Mouse (Mus musculus): Measurements from ENCODE around the gene Atp5f1. TPM values are rescaled to one million over a fixed set of nuclear protein-coding genes. Genes with fewer than 3 reads are reported as not detected.

The Atp5f1 gene
- polyA plus RNA-seq, 1 experiment from 2014 or later, result 380 TPM

- 53% methylated on average over 10 of the region's 10 CpGs for WGBS
- no peak overlapping the region for H3K4me2 ChIP-seq (replicated peaks)
- H3K4me3 ChIP-seq (replicated peaks), result no peak overlapping the region
- H3K9me3 ChIP-seq (replicated peaks), result no peaks in the 10 kb centered on the region
- H3K27ac ChIP-seq (replicated peaks), result no peak overlapping the region
- no peaks in the 10 kb centered on the region for H3K36me3 ChIP-seq
- H3K9ac ChIP-seq, result no peak overlapping the region
- no peaks in the 10 kb centered on the region for H3K4me1 ChIP-seq
- no peaks in the 10 kb centered on the region for H3K27me3 ChIP-seq
- no peak for ATAC-seq (ENCODE audit: insufficient number of reproducible peaks, low FRiP score, low TSS enrichment, low read depth)
Measured at GRCm38 (mm10) chr3:105913839-105914681, 45.8 kb downstream of the Atp5f1 start.

DNA sequence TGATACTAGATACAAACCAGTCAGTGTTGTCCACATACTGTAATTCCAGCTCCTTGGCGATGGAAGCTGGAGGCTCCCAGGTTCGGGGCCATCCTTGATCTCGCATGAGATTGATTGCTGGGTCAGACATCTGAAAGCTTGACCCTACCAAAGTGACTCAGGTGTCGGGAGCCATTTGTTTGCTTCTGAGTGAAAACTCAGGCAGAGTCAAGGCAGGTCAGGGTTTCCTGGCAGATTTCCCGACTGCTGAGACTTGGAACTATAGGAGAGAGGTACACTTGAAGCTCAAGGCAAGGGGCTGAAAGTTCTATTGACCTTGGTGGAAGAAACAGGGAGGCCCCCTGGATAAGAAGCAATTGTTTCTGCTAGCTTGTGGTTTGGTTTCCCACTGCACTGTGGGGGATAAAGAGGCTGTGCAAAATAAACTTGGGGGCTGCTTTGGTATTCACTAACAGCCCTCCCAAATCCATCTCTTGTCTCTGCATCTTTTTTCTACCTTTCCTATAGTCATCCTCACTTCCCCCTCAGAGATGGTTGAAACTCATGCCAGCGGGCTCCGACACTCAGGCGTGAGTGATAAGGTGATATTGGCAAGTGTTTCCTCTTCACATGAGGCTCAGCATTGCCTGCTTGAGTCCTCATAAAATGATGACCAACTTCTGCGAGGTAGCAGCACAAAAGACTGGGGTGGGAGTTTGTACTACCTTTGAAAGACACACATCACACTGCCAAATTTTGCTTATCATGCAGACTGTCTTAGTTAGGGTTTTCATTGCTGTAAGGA, 47.6 kb downstream of the Atp5f1 start:
- H3K27me3 ChIP-seq, result no peaks in the 10 kb centered on the region
- no peak for ATAC-seq (ENCODE audit: insufficient number of reproducible peaks, low FRiP score, low TSS enrichment, low read depth)
- H3K27ac ChIP-seq (replicated peaks), result no peak overlapping the region
- H3K36me3 ChIP-seq, result no peaks in the 10 kb centered on the region
- WGBS, result 78% methylated on average over 9 of the region's 9 CpGs
- no peak overlapping the region for H3K4me3 ChIP-seq (replicated peaks)
- H3K9ac ChIP-seq, result no peak overlapping the region
- no peaks in the 10 kb centered on the region for H3K9me3 ChIP-seq (replicated peaks)
- H3K4me2 ChIP-seq (replicated peaks), result no peak overlapping the region
- no peaks in the 10 kb centered on the region for H3K4me1 ChIP-seq

GRCm38 (mm10) chr3:105910519-105911190, 49.2 kb downstream of the Atp5f1 start:
- Histone ChIP-seq H3K27ac (replicated peaks) (no peak overlapping the region), H3K9me3 (replicated peaks) (no peaks in the 10 kb centered on the region), H3K36me3 (no peaks in the 10 kb centered on the region), H3K9ac (no peak overlapping the region), H3K4me2 (replicated peaks) (no peak overlapping the region), H3K27me3 (no peaks in the 10 kb centered on the region), H3K4me3 (replicated peaks) (no peak overlapping the region), H3K4me1 (no peaks in the 10 kb centered on the region)
- no peak for ATAC-seq (ENCODE audit: insufficient number of reproducible peaks, low FRiP score, low TSS enrichment, low read depth)
- 79% methylated on average over 11 of the region's 11 CpGs for WGBS

DNA sequence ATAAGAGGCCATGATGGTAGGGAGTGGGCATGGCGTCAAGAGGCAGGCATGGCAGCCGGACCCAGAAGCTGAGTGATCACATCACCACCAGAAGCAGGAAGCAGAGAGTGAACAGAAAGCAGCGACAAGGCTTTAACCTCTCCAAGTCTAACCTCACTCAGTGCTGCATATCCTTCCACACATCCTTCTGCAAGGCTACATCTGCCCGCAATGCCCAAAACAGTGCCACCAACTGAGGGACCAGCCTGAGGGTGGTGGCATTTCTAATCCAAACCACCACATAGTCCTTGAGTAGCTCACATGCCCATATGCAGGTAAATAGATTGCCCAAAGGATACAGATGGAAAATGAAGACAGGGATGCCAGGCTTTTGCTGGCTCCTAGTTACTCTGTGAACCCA, 50.9 kb downstream of the Atp5f1 start:
- ATAC-seq (ENCODE audit: insufficient number of reproducible peaks, low FRiP score, low TSS enrichment, low read depth), result no peak
- 89% methylated on average over 4 of the region's 4 CpGs for WGBS
- no peak overlapping the region for H3K9ac ChIP-seq
- H3K36me3 ChIP-seq, result no peaks in the 10 kb centered on the region
- H3K27me3 ChIP-seq, result no peaks in the 10 kb centered on the region
- H3K4me1 ChIP-seq, result no peaks in the 10 kb centered on the region
- no peak overlapping the region for H3K27ac ChIP-seq (replicated peaks)
- no peak overlapping the region for H3K4me2 ChIP-seq (replicated peaks)
- H3K9me3 ChIP-seq (replicated peaks), result no peaks in the 10 kb centered on the region
- no peak overlapping the region for H3K4me3 ChIP-seq (replicated peaks)

GRCm38 (mm10) chr3:105907956-105908655, 51.8 kb downstream of the Atp5f1 start:
- Histone ChIP-seq H3K36me3 (no peaks in the 10 kb centered on the region), H3K9ac (no peak overlapping the region), H3K4me1 (no peaks in the 10 kb centered on the region), H3K27ac (replicated peaks) (no peak overlapping the region), H3K4me3 (replicated peaks) (no peak overlapping the region), H3K9me3 (replicated peaks) (no peaks in the 10 kb centered on the region), H3K27me3 (no peaks in the 10 kb centered on the region), H3K4me2 (replicated peaks) (no peak overlapping the region)
- ATAC-seq (ENCODE audit: insufficient number of reproducible peaks, low FRiP score, low TSS enrichment, low read depth), result no peak
- WGBS, result 46% methylated on average over 9 of the region's 9 CpGs

DNA sequence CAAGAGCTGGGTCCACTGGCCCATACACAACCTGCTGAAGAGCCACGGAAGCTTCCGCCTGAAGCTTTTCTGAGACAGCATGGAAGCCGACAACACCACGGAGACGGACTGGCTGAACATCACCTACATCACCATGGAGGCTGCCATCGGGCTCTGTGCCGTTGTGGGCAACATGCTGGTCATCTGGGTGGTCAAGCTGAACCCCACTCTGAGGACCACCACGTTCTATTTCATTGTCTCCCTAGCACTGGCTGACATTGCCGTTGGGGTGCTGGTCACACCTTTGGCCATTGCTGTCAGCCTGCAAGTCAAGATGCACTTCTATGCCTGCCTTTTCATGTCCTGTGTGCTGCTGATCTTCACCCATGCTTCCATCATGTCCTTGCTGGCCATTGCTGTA, 55.2 kb downstream of the Atp5f1 start:
- 90% methylated on average over 9 of the region's 9 CpGs for WGBS
- ATAC-seq (ENCODE audit: insufficient number of reproducible peaks, low FRiP score, low TSS enrichment, low read depth), result no peak
- Histone ChIP-seq H3K9ac (no peak overlapping the region), H3K4me2 (replicated peaks) (no peak overlapping the region), H3K4me1 (peaks cover under 1% of the 10 kb centered on the region; the same call in 1 of the 2 replicates), H3K27ac (replicated peaks) (no peak overlapping the region), H3K27me3 (no peaks in the 10 kb centered on the region), H3K9me3 (replicated peaks) (no peaks in the 10 kb centered on the region), H3K4me3 (replicated peaks) (no peak overlapping the region), H3K36me3 (no peaks in the 10 kb centered on the region)

DNA sequence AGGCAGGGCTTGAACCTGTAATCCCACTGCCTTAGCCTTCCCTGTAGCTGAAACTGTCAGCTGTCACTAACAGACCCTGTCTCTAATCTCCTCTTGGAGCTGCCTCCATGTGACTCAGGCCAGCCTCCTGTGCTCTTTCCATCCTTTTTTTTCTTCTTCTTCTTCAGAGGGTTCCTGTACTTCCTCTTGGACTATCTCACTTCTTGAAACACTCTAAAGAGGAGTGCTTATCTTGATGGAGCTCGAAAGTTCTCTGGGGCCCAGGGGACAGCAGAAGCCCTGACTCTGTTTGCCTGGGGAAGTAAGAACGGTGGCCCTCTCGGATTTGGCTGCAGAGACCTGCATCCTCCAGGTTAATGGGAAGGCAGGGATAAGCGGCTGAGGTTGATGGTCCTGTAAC, 55.7 kb downstream of the Atp5f1 start:
- 61% methylated on average over 4 of the region's 4 CpGs for WGBS
- no peaks in the 10 kb centered on the region for H3K36me3 ChIP-seq
- no peak overlapping the region for H3K27ac ChIP-seq (replicated peaks)
- H3K4me2 ChIP-seq (replicated peaks), result no peak overlapping the region
- H3K9ac ChIP-seq, result no peak overlapping the region
- no peaks in the 10 kb centered on the region for H3K27me3 ChIP-seq
- peaks cover 4% of the 10 kb centered on the region; the same call in 1 of the 2 replicates for H3K4me1 ChIP-seq
- no peak for ATAC-seq (ENCODE audit: insufficient number of reproducible peaks, low FRiP score, low TSS enrichment, low read depth)
- no peaks in the 10 kb centered on the region for H3K9me3 ChIP-seq (replicated peaks)
- H3K4me3 ChIP-seq (replicated peaks), result no peak overlapping the region

GRCm38 (mm10) chr3:105901468-105901867, 58.4 kb downstream of the Atp5f1 start:
- H3K9ac ChIP-seq, result no peak overlapping the region
- no peaks in the 10 kb centered on the region for H3K36me3 ChIP-seq
- no peak for ATAC-seq (ENCODE audit: insufficient number of reproducible peaks, low FRiP score, low TSS enrichment, low read depth)
- peaks cover 4% of the 10 kb centered on the region; the same call in 1 of the 2 replicates for H3K4me1 ChIP-seq
- H3K4me3 ChIP-seq (replicated peaks), result no peak overlapping the region
- no peaks in the 10 kb centered on the region for H3K27me3 ChIP-seq
- no peak overlapping the region for H3K27ac ChIP-seq (replicated peaks)
- no peaks in the 10 kb centered on the region for H3K9me3 ChIP-seq (replicated peaks)
- 75% methylated on average over 4 of the region's 4 CpGs for WGBS
- no peak overlapping the region for H3K4me2 ChIP-seq (replicated peaks)

GRCm38 (mm10) chr3:105900716-105901115, 59.2 kb downstream of the Atp5f1 start:
- Histone ChIP-seq H3K9ac (no peak overlapping the region), H3K4me3 (replicated peaks) (no peak overlapping the region), H3K4me1 (peaks cover 4% of the 10 kb centered on the region; the same call in 1 of the 2 replicates), H3K27me3 (no peaks in the 10 kb centered on the region), H3K4me2 (replicated peaks) (no peak overlapping the region), H3K36me3 (no peaks in the 10 kb centered on the region), H3K27ac (replicated peaks) (no peak overlapping the region), H3K9me3 (replicated peaks) (no peaks in the 10 kb centered on the region)
- WGBS, result 71% methylated on average over 3 of the region's 3 CpGs
- ATAC-seq (ENCODE audit: insufficient number of reproducible peaks, low FRiP score, low TSS enrichment, low read depth), result no peak

DNA sequence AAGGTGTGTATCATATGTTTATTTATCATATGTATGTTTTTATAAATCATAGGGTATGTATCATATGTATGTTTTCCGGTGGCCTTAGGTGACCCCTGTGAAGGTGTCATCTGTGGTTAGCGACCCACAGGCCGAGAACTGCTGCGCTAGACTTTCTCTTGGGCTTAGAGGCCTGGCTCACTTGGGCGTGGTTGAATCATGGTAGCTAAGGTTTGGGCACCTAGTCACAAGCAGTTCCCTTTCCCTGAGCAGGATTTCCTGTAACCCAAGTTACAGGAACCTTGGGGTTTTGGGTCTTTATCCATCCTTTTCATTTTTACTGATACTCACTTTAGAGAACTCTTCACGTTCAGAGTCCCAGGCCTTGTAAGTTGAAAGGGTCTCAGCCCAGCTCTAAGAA, 59.6 kb downstream of the Atp5f1 start:
- no peaks in the 10 kb centered on the region for H3K36me3 ChIP-seq
- ATAC-seq (ENCODE audit: insufficient number of reproducible peaks, low FRiP score, low TSS enrichment, low read depth), result no peak
- H3K4me3 ChIP-seq (replicated peaks), result no peak overlapping the region
- peaks cover 5% of the 10 kb centered on the region; the same call in 1 of the 2 replicates for H3K4me1 ChIP-seq
- H3K9me3 ChIP-seq (replicated peaks), result no peaks in the 10 kb centered on the region
- H3K27me3 ChIP-seq, result no peaks in the 10 kb centered on the region
- H3K9ac ChIP-seq, result no peak overlapping the region
- no peak overlapping the region for H3K27ac ChIP-seq (replicated peaks)
- 70% methylated on average over 6 of the region's 6 CpGs for WGBS
- H3K4me2 ChIP-seq (replicated peaks), result no peak overlapping the region

Data from embryonic facial prominence, embryonic 15.5 days (tissue).